Mouse (Mus musculus): ENCODE measurements around the gene Wscd1. TPM values are rescaled to one million over a fixed set of nuclear protein-coding genes. Genes with fewer than 3 reads are reported as not detected.

Wscd1 gene
- polyA plus RNA-seq, 1 experiment from 2014 or later = 95.6 TPM

DNA sequence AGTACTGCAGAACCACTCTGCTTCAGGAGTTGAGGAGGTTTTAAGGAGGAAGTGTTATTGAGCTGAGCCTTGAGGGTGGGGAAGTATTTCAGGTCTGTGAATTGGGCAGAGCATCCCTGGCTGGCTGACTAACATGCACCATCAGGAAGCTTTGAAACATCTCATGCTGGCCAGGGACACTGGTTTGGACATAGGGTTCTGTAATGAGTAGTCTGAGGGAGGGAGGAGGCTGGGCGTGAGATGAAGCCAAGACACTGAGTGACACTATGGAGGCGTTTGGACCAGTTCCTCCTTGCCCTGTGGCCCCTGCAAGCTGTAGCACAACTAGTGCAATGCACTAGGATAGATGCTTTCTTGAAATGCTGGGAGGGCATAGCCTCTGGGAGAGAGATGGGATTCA is 5.4 kb downstream of the Wscd1 start:
- H3K4me2 ChIP-seq = peak overlapping the region; percentile 85
- H3K27ac ChIP-seq (replicated peaks) = peak overlapping the region; percentile 68
- WGBS = 50% methylated on average over 2 of the region's 2 CpGs
- peaks cover 86% of the 10 kb centered on the region for H3K4me1 ChIP-seq (replicated peaks)
- H3K9ac ChIP-seq = no peak overlapping the region
- no peak for ATAC-seq (ENCODE audit: low FRiP score, low read depth)
- H3K27me3 ChIP-seq = no peaks in the 10 kb centered on the region
- H3K36me3 ChIP-seq = 0 out of 2 replicates have a peak, but pooled peaks cover 3% of the 10 kb centered on the region
- no peaks in the 10 kb centered on the region for H3K9me3 ChIP-seq
- H3K4me3 ChIP-seq = no peak overlapping the region

GRCm38 (mm10) chr11:71756325-71756724 is 6.6 kb downstream of the Wscd1 start:
- WGBS = 29% methylated on average over 3 of the region's 3 CpGs

DNA sequence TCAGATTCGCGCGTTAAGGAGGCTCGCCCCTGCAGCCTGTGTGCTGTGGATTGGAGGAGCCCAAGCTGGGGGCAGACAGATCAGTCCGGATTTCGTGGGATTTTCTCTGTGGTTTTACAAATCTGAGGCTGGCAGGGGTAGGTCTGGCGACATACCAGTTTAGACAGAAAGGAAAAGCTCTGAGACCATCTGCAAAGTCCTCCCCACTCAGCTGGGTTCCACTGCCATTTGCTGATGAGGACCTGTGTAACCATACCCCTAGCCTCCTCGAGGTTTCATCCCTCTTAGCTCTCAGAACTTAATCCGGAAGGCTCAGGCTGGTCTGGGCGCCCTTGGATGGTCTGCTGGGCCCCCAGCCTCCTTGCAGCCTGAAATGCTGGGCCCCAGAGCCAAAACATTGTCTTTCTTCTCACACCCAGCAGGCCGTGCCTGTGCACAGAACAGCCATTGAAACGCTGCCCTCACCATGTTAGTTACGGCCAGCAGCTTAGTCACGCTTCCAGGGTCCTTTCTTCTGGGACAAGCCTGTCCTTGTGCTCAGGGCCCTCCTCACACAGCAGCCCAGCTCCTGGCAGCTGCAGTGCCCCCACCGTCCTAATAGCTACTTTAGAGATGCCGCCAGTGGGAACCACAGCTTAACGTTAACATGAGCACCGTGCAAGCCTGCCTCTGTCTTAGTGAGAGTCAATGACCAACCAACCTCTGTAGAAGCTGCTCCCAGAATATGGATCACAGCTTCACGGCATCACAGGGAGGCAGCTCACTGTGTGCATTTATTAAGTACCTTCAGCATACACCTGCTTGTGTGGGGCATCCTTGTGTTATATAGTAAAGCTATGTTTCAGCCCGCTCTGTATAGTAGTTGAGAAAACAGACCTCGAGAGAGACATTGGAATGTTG is 8.7 kb downstream of the Wscd1 start:
- no peak overlapping the region for H3K9ac ChIP-seq
- H3K4me1 ChIP-seq (replicated peaks) = peaks cover 93% of the 10 kb centered on the region
- ATAC-seq (ENCODE audit: low FRiP score, low read depth) = peak; percentile 87

More at GRCm38 (mm10) chr11:71756325-71756724, 6.6 kb downstream of the Wscd1 start:
- Histone ChIP-seq H3K9ac (no peak overlapping the region), H3K9me3 (no peaks in the 10 kb centered on the region), H3K27me3 (no peaks in the 10 kb centered on the region), H3K4me2 (0 out of 2 replicates have a peak overlapping the region, but pooled peaks have one; percentile 85), H3K4me1 (replicated peaks) (peaks cover 92% of the 10 kb centered on the region), H3K4me3 (no peak overlapping the region), H3K36me3 (0 out of 2 replicates have a peak, but pooled peaks cover 8% of the 10 kb centered on the region), H3K27ac (replicated peaks) (peak overlapping the region; percentile 68)
- no peak for ATAC-seq (ENCODE audit: low FRiP score, low read depth)

GRCm38 (mm10) chr11:71760991-71761390 is 11.3 kb downstream of the Wscd1 start:
- H3K36me3 ChIP-seq = 0 out of 2 replicates have a peak, but pooled peaks cover 8% of the 10 kb centered on the region
- H3K27ac ChIP-seq (replicated peaks) = 0 out of 2 replicates have a peak overlapping the region, but pooled peaks have one; percentile 8
- H3K9ac ChIP-seq = no peak overlapping the region
- peaks cover 89% of the 10 kb centered on the region for H3K4me1 ChIP-seq (replicated peaks)
- H3K27me3 ChIP-seq = no peaks in the 10 kb centered on the region
- no peak for ATAC-seq (ENCODE audit: low FRiP score, low read depth)
- 78% methylated on average over 9 of the region's 9 CpGs for WGBS
- H3K4me2 ChIP-seq = no peak overlapping the region
- no peaks in the 10 kb centered on the region for H3K9me3 ChIP-seq
- H3K4me3 ChIP-seq = no peak overlapping the region

More for the DNA sequence above, 8.7 kb downstream of the Wscd1 start:
- WGBS = 17% methylated on average over 21 of the region's 21 CpGs
- no peaks in the 10 kb centered on the region for H3K9me3 ChIP-seq
- H3K27me3 ChIP-seq = no peaks in the 10 kb centered on the region
- 0 out of 2 replicates have a peak, but pooled peaks cover 8% of the 10 kb centered on the region for H3K36me3 ChIP-seq
- H3K27ac ChIP-seq (replicated peaks) = peak overlapping the region; percentile 84
- H3K4me2 ChIP-seq = peak overlapping the region; percentile 33
- no peak overlapping the region for H3K4me3 ChIP-seq

- Histone ChIP-seq H3K4me3 (no peak overlapping the region), H3K4me2 (no peak overlapping the region), H3K9ac (no peak overlapping the region), H3K4me1 (replicated peaks) (peaks cover 69% of the 10 kb centered on the region), H3K36me3 (0 out of 2 replicates have a peak, but pooled peaks cover 13% of the 10 kb centered on the region), H3K9me3 (no peaks in the 10 kb centered on the region), H3K27ac (replicated peaks) (peak overlapping the region; percentile 75), H3K27me3 (no peaks in the 10 kb centered on the region)
- 22% methylated on average over 5 of the region's 5 CpGs for WGBS
- peak; percentile 61 for ATAC-seq (ENCODE audit: low FRiP score, low read depth)
These were observed 13.4 kb downstream of the Wscd1 start for GRCm38 (mm10) chr11:71763154-71763553.

- H3K36me3 ChIP-seq = 0 out of 2 replicates have a peak, but pooled peaks cover 13% of the 10 kb centered on the region
- no peaks in the 10 kb centered on the region for H3K9me3 ChIP-seq
- H3K9ac ChIP-seq = no peak overlapping the region
- H3K4me1 ChIP-seq (replicated peaks) = peaks cover 63% of the 10 kb centered on the region
- ATAC-seq (ENCODE audit: low FRiP score, low read depth) = 0 out of 2 replicates have a peak, but pooled peaks have one; percentile 23
- no peak overlapping the region for H3K4me3 ChIP-seq
- peak overlapping the region; percentile 75 for H3K27ac ChIP-seq (replicated peaks)
- 26% methylated on average over 5 of the region's 5 CpGs for WGBS
- H3K4me2 ChIP-seq = no peak overlapping the region
- H3K27me3 ChIP-seq = no peaks in the 10 kb centered on the region
These were observed 14.0 kb downstream of the Wscd1 start for GRCm38 (mm10) chr11:71763651-71764275.

- no peak for ATAC-seq (ENCODE audit: low FRiP score, low read depth)
- Histone ChIP-seq H3K4me1 (replicated peaks) (peaks cover 56% of the 10 kb centered on the region), H3K4me3 (no peak overlapping the region), H3K27ac (replicated peaks) (0 out of 2 replicates have a peak overlapping the region, but pooled peaks have one; percentile 75), H3K9me3 (no peaks in the 10 kb centered on the region), H3K4me2 (no peak overlapping the region), H3K9ac (no peak overlapping the region), H3K36me3 (0 out of 2 replicates have a peak, but pooled peaks cover 16% of the 10 kb centered on the region), H3K27me3 (no peaks in the 10 kb centered on the region)
- 76% methylated on average over 2 of the region's 2 CpGs for WGBS
These were observed 15.0 kb downstream of the Wscd1 start for GRCm38 (mm10) chr11:71764743-71765142.

GRCm38 (mm10) chr11:71765335-71765734 is 15.6 kb downstream of the Wscd1 start:
- no peak overlapping the region for H3K4me3 ChIP-seq
- peaks cover 56% of the 10 kb centered on the region for H3K4me1 ChIP-seq (replicated peaks)
- no peak overlapping the region for H3K4me2 ChIP-seq
- no peak overlapping the region for H3K27ac ChIP-seq (replicated peaks)
- ATAC-seq (ENCODE audit: low FRiP score, low read depth) = no peak
- WGBS = 66% methylated on average over 6 of the region's 6 CpGs
- no peaks in the 10 kb centered on the region for H3K9me3 ChIP-seq
- no peaks in the 10 kb centered on the region for H3K27me3 ChIP-seq
- H3K36me3 ChIP-seq = peaks cover 15% of the 10 kb centered on the region; the same call in 1 of the 2 replicates
- H3K9ac ChIP-seq = no peak overlapping the region

- Histone ChIP-seq H3K4me3 (no peak overlapping the region), H3K27ac (replicated peaks) (no peak overlapping the region), H3K9ac (no peak overlapping the region), H3K27me3 (no peaks in the 10 kb centered on the region), H3K4me2 (no peak overlapping the region), H3K9me3 (no peaks in the 10 kb centered on the region), H3K4me1 (replicated peaks) (peaks cover 51% of the 10 kb centered on the region), H3K36me3 (peaks cover 16% of the 10 kb centered on the region; the same call in 1 of the 2 replicates)
- ATAC-seq (ENCODE audit: low FRiP score, low read depth) = no peak
- 93% methylated on average over 1 of the region's 1 CpGs for WGBS
These were observed 16.7 kb downstream of the Wscd1 start for GRCm38 (mm10) chr11:71766380-71766779.

- Histone ChIP-seq H3K9me3 (no peaks in the 10 kb centered on the region), H3K27ac (replicated peaks) (no peak overlapping the region), H3K4me1 (replicated peaks) (peaks cover 54% of the 10 kb centered on the region), H3K4me2 (no peak overlapping the region), H3K27me3 (no peaks in the 10 kb centered on the region), H3K9ac (no peak overlapping the region), H3K4me3 (no peak overlapping the region), H3K36me3 (peaks cover 27% of the 10 kb centered on the region)
- no peak for ATAC-seq (ENCODE audit: low FRiP score, low read depth)
- 68% methylated on average over 3 of the region's 3 CpGs for WGBS
These were observed 18.0 kb downstream of the Wscd1 start for GRCm38 (mm10) chr11:71767726-71768125.

DNA sequence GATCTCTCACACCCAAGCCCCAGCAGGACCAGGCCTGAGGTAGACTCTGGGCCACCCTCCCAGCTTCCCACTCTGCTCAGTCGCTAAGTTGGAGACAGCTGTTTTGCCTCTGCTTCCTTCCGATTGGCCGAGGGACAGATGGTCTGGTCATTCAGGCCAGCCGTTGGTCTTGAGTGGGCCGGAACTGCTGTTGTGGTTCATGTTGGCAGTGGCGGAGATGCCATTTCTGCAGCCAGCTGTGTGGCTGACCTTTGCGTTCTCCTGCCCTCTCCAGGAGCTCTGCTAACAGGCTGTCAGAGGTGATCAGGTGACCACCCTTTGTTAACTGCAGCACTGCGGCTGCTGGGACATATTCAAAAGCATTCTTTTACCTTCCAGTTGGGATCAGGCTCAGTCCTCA is 20.0 kb downstream of the Wscd1 start:
- 62% methylated on average over 8 of the region's 8 CpGs for WGBS
- ATAC-seq (ENCODE audit: low FRiP score, low read depth) = no peak
- no peak overlapping the region for H3K4me2 ChIP-seq
- H3K36me3 ChIP-seq = peaks cover 27% of the 10 kb centered on the region
- H3K9me3 ChIP-seq = no peaks in the 10 kb centered on the region
- H3K27ac ChIP-seq (replicated peaks) = no peak overlapping the region
- no peak overlapping the region for H3K9ac ChIP-seq
- peaks cover 52% of the 10 kb centered on the region for H3K4me1 ChIP-seq (replicated peaks)
- no peaks in the 10 kb centered on the region for H3K27me3 ChIP-seq
- no peak overlapping the region for H3K4me3 ChIP-seq

GRCm38 (mm10) chr11:71770479-71770878 is 20.8 kb downstream of the Wscd1 start:
- Histone ChIP-seq H3K4me1 (replicated peaks) (peaks cover 48% of the 10 kb centered on the region), H3K4me2 (no peak overlapping the region), H3K9me3 (no peaks in the 10 kb centered on the region), H3K27me3 (no peaks in the 10 kb centered on the region), H3K9ac (no peak overlapping the region), H3K4me3 (no peak overlapping the region), H3K27ac (replicated peaks) (no peak overlapping the region), H3K36me3 (peaks cover 27% of the 10 kb centered on the region)
- ATAC-seq (ENCODE audit: low FRiP score, low read depth) = no peak
- WGBS = 42% methylated on average over 2 of the region's 2 CpGs

Data from hindbrain, embryonic 15.5 days (tissue).